19 mouse cellular contexts compared by ENCODE assay signal in the genomic region with DNA sequence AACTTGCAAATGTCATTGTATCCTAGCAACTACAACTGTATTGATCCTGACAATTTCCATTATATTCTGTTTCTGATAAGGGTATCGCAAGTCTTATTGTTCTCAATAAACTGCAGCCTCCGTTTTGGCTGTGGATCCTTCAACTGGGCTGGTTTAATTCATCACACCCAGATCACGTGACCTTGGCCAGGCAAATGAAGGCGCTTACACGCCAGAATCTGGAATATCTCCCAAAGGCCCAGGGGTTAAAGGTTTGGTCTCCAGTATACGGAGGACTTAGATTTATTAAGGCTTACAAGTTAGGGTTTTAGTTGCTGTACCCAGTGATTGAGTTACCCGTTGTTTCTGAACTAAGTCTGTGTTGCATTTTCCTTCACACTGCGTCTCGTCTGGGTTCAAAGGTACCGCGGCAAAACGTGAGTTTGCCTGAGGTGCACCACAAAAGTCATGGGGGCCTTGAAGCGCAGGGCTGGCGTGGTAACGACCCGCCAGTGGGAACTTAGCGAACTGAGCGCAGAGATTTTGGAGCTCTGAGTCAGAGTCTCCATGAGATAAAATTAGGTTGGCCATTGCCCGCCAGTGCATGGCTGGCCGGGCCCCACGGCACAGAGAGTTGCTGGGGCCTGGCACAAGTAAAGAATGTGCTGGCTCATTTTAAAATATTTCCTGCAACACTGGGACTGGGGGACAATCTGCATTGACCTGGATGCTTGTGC. TPM values are rescaled to one million over a fixed set of nuclear protein-coding genes. Genes with fewer than 3 reads are reported as not detected.
DNase-seq lines count a peak whose midpoint lies in the region; ATAC-seq lines count a peak whose summit lies in the region.
"Had no signal": no experiment of that assay in that cellular context is flagged by ENCODE, and none has a peak within 500 bp of the region (broad histone marks: within the 10 kb centered on the region; RNA-seq: fewer than 3 reads in every experiment).

No protein-coding gene starts in this region.

- peaks cover 61% of the 10 kb centered on the region for H3K27me3 ChIP-seq in heart, embryonic 11.5 days (ENCODE audit: control insufficient read depth, insufficient read depth, low read length)
- no peaks in the 10 kb centered on the region for H3K27me3 ChIP-seq in hindbrain, embryonic 14.5 days (ENCODE audit: control insufficient read depth, insufficient read depth, low read length)
- no peaks in the 10 kb centered on the region for H3K27me3 ChIP-seq in hindbrain, embryonic 16.5 days (replicated peaks; ENCODE audit: control insufficient read depth, insufficient read depth, low read length)
- H3K27me3 ChIP-seq: intestine, embryonic 15.5 days; Patski had no signal

- H3K36me3 ChIP-seq in heart, embryonic 11.5 days (ENCODE audit: control insufficient read depth, insufficient read depth, low read length) = no peaks in the 10 kb centered on the region
- no peaks in the 10 kb centered on the region for H3K36me3 ChIP-seq in hindbrain, embryonic 14.5 days (replicated peaks; ENCODE audit: control insufficient read depth, insufficient read depth)
- H3K36me3 ChIP-seq in hindbrain, embryonic 16.5 days (ENCODE audit: control insufficient read depth, insufficient read depth, low read length) = no peaks in the 10 kb centered on the region
- H3K36me3 ChIP-seq: intestine, embryonic 15.5 days had no signal

- WGBS in heart, embryonic 11.5 days (ENCODE audit: insufficient replicate concordance) = 75% methylated on average over 21 of the region's 21 CpGs
- 86% methylated on average over 21 of the region's 21 CpGs for WGBS in hindbrain, embryonic 14.5 days
- WGBS in hindbrain, embryonic 16.5 days = 84% methylated on average over 21 of the region's 21 CpGs

- no peak overlapping the region for H3K27ac ChIP-seq in heart, embryonic 11.5 days (ENCODE audit: low read depth, low read length)
- no peak overlapping the region for H3K27ac ChIP-seq in hindbrain, embryonic 14.5 days
- no peak overlapping the region for H3K27ac ChIP-seq in hindbrain, embryonic 16.5 days (ENCODE audit: low read depth, low read length)
- H3K27ac ChIP-seq: intestine, embryonic 15.5 days had no signal

- H3K9ac ChIP-seq in heart, embryonic 11.5 days (ENCODE audit: low read depth, low read length) = no peak overlapping the region
- H3K9ac ChIP-seq in hindbrain, embryonic 14.5 days = no peak overlapping the region
- H3K9ac ChIP-seq in hindbrain, embryonic 16.5 days (ENCODE audit: low read depth, low read length) = no peak overlapping the region
- H3K9ac ChIP-seq: intestine, embryonic 15.5 days had no signal

- DNase-seq in heart, adult 18-20 months = peak; percentile 50 to 68
- peak; percentile 38 for DNase-seq in thymus, postnatal 14 days
- no peak for DNase-seq in thymus, postnatal 10 days (ENCODE audit: low spot score in 2 of 2)
- peak; percentile 36 to 58 for DNase-seq in heart, adult 9 months (ENCODE audit: low spot score in 2 of 2)
- peak; percentile 71 to 76 for DNase-seq in kidney, postnatal 36 days
- DNase-seq in hindbrain, embryonic 14.5 days (ENCODE audit: low spot score) = no peak
- DNase-seq: adrenal gland, adult 8-10 months; B cell, adult 2 months; cerebellum, postnatal 10 days; right cerebral cortex, postnatal 14 days had no signal

- no peak for ATAC-seq in heart, embryonic 11.5 days (replicated peaks; ENCODE audit: insufficient number of reproducible peaks, low FRiP score, low TSS enrichment)
- ATAC-seq in hindbrain, embryonic 14.5 days (ENCODE audit: low FRiP score) = no peak
- no peak for ATAC-seq in hindbrain, embryonic 16.5 days
- ATAC-seq: intestine, embryonic 15.5 days; lung, postnatal 0 days; Patski had no signal

- H3K4me1 ChIP-seq in heart, embryonic 11.5 days (ENCODE audit: control insufficient read depth, insufficient read depth, low read length) = no peaks in the 10 kb centered on the region
- H3K4me1 ChIP-seq in hindbrain, embryonic 14.5 days (replicated peaks; ENCODE audit: control insufficient read depth, insufficient read depth, low read length) = no peaks in the 10 kb centered on the region
- H3K4me1 ChIP-seq in hindbrain, embryonic 16.5 days (ENCODE audit: control insufficient read depth, insufficient read depth, low read depth, low read length) = no peaks in the 10 kb centered on the region
- H3K4me1 ChIP-seq: intestine, embryonic 15.5 days had no signal

- no peak overlapping the region for H3K4me3 ChIP-seq in heart, embryonic 11.5 days (ENCODE audit: low read depth, low read length)
- H3K4me3 ChIP-seq in hindbrain, embryonic 14.5 days (replicated peaks; ENCODE audit: low read length) = no peak overlapping the region
- H3K4me3 ChIP-seq in hindbrain, embryonic 16.5 days (ENCODE audit: low read length) = no peak overlapping the region
- H3K4me3 ChIP-seq: intestine, embryonic 15.5 days had no signal

- no peaks in the 10 kb centered on the region for H3K9me3 ChIP-seq in heart, embryonic 11.5 days (replicated peaks; ENCODE audit: control insufficient read depth, low read length)
- no peaks in the 10 kb centered on the region for H3K9me3 ChIP-seq in hindbrain, embryonic 14.5 days (ENCODE audit: control insufficient read depth, low read length)
- no peaks in the 10 kb centered on the region for H3K9me3 ChIP-seq in hindbrain, embryonic 16.5 days (ENCODE audit: control insufficient read depth, low read length)
- H3K9me3 ChIP-seq: intestine, embryonic 15.5 days had no signal

- H3K4me2 ChIP-seq in heart, embryonic 11.5 days = no peak overlapping the region
- no peak overlapping the region for H3K4me2 ChIP-seq in hindbrain, embryonic 14.5 days (replicated peaks)
- H3K4me2 ChIP-seq in hindbrain, embryonic 16.5 days (ENCODE audit: low read length) = no peak overlapping the region
- H3K4me2 ChIP-seq: intestine, embryonic 15.5 days; liver, embryonic 11.5 days had no signal

RNA-seq across cellular contexts. Expression of gene Tm9sf2, which starts 31.2 kb away (rescaled TPM):
- total RNA-seq in heart, adult 18-20 months (2021) = 100 to 1,000 TPM; 130 to 139 TPM
- 111 and 136 TPM in 2 replicates for polyA plus RNA-seq in heart, embryonic 11.5 days (2014; fragmentation: Nextera tagmentation; extraction: Ambion mirVana)
- 124 and 130 TPM in 2 replicates for polyA plus RNA-seq in hindbrain, embryonic 14.5 days (2014; fragmentation: Nextera tagmentation; extraction: Ambion mirVana)
- 117 and 122 TPM in 2 replicates for polyA plus RNA-seq in hindbrain, embryonic 16.5 days (2015; fragmentation: Nextera tagmentation; extraction: Ambion mirVana)

RNA-seq across cellular contexts. Expression of gene Timm8a2, which starts 41.2 kb away (rescaled TPM):
- total RNA-seq in heart, adult 18-20 months (2021) = not detected
- not detected in 2 replicates for polyA plus RNA-seq in heart, embryonic 11.5 days (2014; fragmentation: Nextera tagmentation; extraction: Ambion mirVana)
- polyA plus RNA-seq in hindbrain, embryonic 14.5 days (2014; fragmentation: Nextera tagmentation; extraction: Ambion mirVana) = not detected in 2 replicates
- polyA plus RNA-seq in hindbrain, embryonic 16.5 days (2015; fragmentation: Nextera tagmentation; extraction: Ambion mirVana) = not detected in 2 replicates
- total RNA-seq: adrenal gland, adult 8-10 months; hematopoietic stem cell, adult 5-6 weeks; layer of hippocampus, postnatal 10 days had no signal
- polyA plus RNA-seq: embryonic facial prominence, embryonic 11.5 days; intestine, embryonic 15.5 days; liver, embryonic 11.5 days; lung, postnatal 0 days; Patski had no signal

Comparison
In these comparisons a context has a peak if more than half of its experiments do, and no peak if none do; other contexts are left out.
1. DNase-seq: peak in heart, adult 18-20 months (2 of 2), thymus, postnatal 14 days (single experiment), heart, adult 9 months (2 of 2) and kidney, postnatal 36 days (2 of 2); none in thymus, postnatal 10 days (0 of 2) and hindbrain, embryonic 14.5 days (single experiment).